Mouse (Mus musculus) large intestine, adult 2 months (tissue): ENCODE results near the gene Aqp12. TPM values are rescaled to one million over a fixed set of nuclear protein-coding genes. Genes with fewer than 3 reads are reported as not detected.

Experiments
- DNase-seq: peaks from one replicate; pipeline ENCODE4 v3.0.0-alpha.2; 2012; ENCODE audit warnings: low read depth, low spot score
- WGBS: fragments of 180-500 bp; shearing (Covaris S2); methylation state at CpG from one replicate; pipeline ENCODE4 v1.1.7; 2018; 5-methylcytosine and 5-hydroxymethylcytosine counted together
- polyA plus RNA-seq: library from polyadenylated mRNA; depleted of rRNA; stranded (reverse); fragments of >200 nt; gene quantifications from 2 replicates; pipeline ENCODE4 v1.2.3, GENCODE M21; 2012; rRNA removed

Aqp12 gene
- polyA plus RNA-seq, 1 experiment, result 0.12 TPM

GRCm38 (mm10) chr1:93012103-93012585, 6.0 kb downstream of the Aqp12 start:
- WGBS, result 25% methylated on average over 7 of the region's 7 CpGs
- DNase-seq, result no peak

- 83% methylated on average over 4 of the region's 4 CpGs for WGBS
- DNase-seq, result no peak
Observed at GRCm38 (mm10) chr1:93013367-93013766, 7.2 kb downstream of the Aqp12 start.

GRCm38 (mm10) chr1:93014460-93014859, 8.3 kb downstream of the Aqp12 start:
- DNase-seq, result no peak

GRCm38 (mm10) chr1:93015136-93015535, 9.0 kb downstream of the Aqp12 start:
- no peak for DNase-seq
- 72% methylated on average over 2 of the region's 2 CpGs for WGBS

- no peak for DNase-seq
- WGBS, result 82% methylated on average over 10 of the region's 10 CpGs
Observed at GRCm38 (mm10) chr1:93018716-93019115, 12.6 kb downstream of the Aqp12 start.

- WGBS, result 70% methylated on average over 4 of the region's 4 CpGs
- no peak for DNase-seq
Observed at GRCm38 (mm10) chr1:93020602-93021001, 14.5 kb downstream of the Aqp12 start.

GRCm38 (mm10) chr1:93026600-93026999, 20.5 kb downstream of the Aqp12 start:
- no peak for DNase-seq
- 79% methylated on average over 8 of the region's 8 CpGs for WGBS

- 90% methylated on average over 10 of the region's 10 CpGs for WGBS
Observed at GRCm38 (mm10) chr1:93029387-93029786, 23.3 kb downstream of the Aqp12 start.

GRCm38 (mm10) chr1:93030060-93030459, 23.9 kb downstream of the Aqp12 start:
- 41% methylated on average over 2 of the region's 2 CpGs for WGBS
- no peak for DNase-seq

More at GRCm38 (mm10) chr1:93029387-93029786, 23.3 kb downstream of the Aqp12 start:
- no peak for DNase-seq

GRCm38 (mm10) chr1:93031199-93031598, 25.1 kb downstream of the Aqp12 start:
- no peak for DNase-seq
- WGBS, result 78% methylated on average over 3 of the region's 3 CpGs

- no peak for DNase-seq
- 31% methylated on average over 8 of the region's 8 CpGs for WGBS
Observed at GRCm38 (mm10) chr1:93033989-93034388, 27.9 kb downstream of the Aqp12 start.

GRCm38 (mm10) chr1:93035981-93036380, 29.8 kb downstream of the Aqp12 start:
- WGBS, result 62% methylated on average over 4 of the region's 4 CpGs

GRCm38 (mm10) chr1:93046153-93046789, 40.1 kb downstream of the Aqp12 start:
- WGBS, result 77% methylated on average over 10 of the region's 10 CpGs
- no peak for DNase-seq

More at GRCm38 (mm10) chr1:93035981-93036380, 29.8 kb downstream of the Aqp12 start:
- DNase-seq, result no peak

GRCm38 (mm10) chr1:93050071-93050470, 43.9 kb downstream of the Aqp12 start:
- WGBS, result 92% methylated on average over 3 of the region's 3 CpGs
- DNase-seq, result no peak

- no peak for DNase-seq
- WGBS, result 22% methylated on average over 20 of the region's 23 CpGs
Observed at GRCm38 (mm10) chr1:93051124-93051833, 45.1 kb downstream of the Aqp12 start.

Other genes starting within 250 kb of the Aqp12 start
- 6.8 and 7.5 TPM in 2 replicates for gene Gpc1, start 174.7 kb upstream of the Aqp12 start, polyA plus RNA-seq
- gene Ankmy1, start 103.4 kb upstream of the Aqp12 start, polyA plus RNA-seq, result 0.11 and 0.18 TPM in 2 replicates
- 10.4 and 12.7 TPM in 2 replicates for gene Dusp28, start 99.4 kb upstream of the Aqp12 start, polyA plus RNA-seq
- 147 and 154 TPM in 2 replicates for gene Rnpepl1, start 95.6 kb upstream of the Aqp12 start, polyA plus RNA-seq
- 25.1 and 31.3 TPM in 2 replicates for gene Capn10, start 72.0 kb upstream of the Aqp12 start, polyA plus RNA-seq
- gene Gpr35, start 55.5 kb upstream of the Aqp12 start, polyA plus RNA-seq, result 21.9 and 37.1 TPM in 2 replicates
- 1.4 and 2.7 TPM in 2 replicates for gene Kif1a, start 95.6 kb downstream of the Aqp12 start, polyA plus RNA-seq
- 0.14 and 0.34 TPM in 2 replicates for gene Agxt, start 128.9 kb downstream of the Aqp12 start, polyA plus RNA-seq
- gene 2310007B03Rik, start 154.6 kb downstream of the Aqp12 start, polyA plus RNA-seq, result 8.4 and 10.3 TPM in 2 replicates
- 0.07 and 0.09 TPM in 2 replicates for gene Crocc2, start 162.4 kb downstream of the Aqp12 start, polyA plus RNA-seq
- gene Sned1, start 229.5 kb downstream of the Aqp12 start, polyA plus RNA-seq, result 1.7 and 2.6 TPM in 2 replicates